ENCODE assay signal across 7 mouse cellular contexts in the genomic region with DNA sequence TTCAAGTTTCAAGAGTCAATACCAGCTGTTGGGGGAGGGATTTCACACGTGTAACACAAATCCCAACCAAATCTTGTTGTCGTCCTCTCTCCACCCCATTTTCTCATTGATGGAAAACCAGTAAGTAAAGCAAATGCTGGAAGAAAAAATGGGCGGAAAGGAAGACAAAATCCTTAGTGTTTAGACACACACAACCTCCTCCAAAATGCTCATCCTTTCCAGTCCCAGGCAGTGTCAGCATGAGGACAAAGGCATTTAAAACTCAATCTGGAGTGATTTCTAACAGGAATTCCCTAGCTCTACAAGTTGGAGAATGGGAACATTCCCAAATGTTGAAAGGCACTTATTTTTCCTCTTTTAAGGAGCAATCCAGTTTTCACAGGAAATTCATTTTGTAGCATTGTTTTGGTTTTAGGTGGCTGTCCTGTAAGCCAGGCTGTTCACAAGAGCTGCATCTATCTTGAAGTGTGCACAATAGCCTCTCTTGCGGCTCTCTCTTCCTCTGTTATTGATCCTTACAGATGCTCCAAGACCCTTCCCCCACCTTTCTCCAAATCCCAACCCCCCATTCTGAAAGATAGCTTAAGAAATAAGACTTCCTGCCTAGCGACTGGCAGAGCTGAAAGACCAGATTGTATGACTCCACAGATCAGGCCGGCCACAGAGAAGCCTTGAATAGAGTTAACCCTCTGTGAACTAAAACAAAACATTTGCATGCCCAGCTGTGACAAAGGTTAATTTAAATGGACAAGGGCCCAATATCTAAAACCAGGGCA.
DNase-seq lines count a peak whose midpoint lies in the region; ATAC-seq and TF ChIP-seq lines count a peak whose summit lies in the region.

No protein-coding gene starts in this region.

- no peaks in the 10 kb centered on the region for H3K27me3 ChIP-seq in liver, adult 2 months (ENCODE audit: control insufficient read depth, insufficient read depth, low read length)
- H3K27me3 ChIP-seq in hindbrain, embryonic 16.5 days (replicated peaks; ENCODE audit: control insufficient read depth, insufficient read depth, low read length): no peaks in the 10 kb centered on the region
- no peaks in the 10 kb centered on the region for H3K27me3 ChIP-seq in neural tube, embryonic 13.5 days

- WGBS in liver, adult 2 months: 15% methylated on average over 6 of the region's 6 CpGs
- WGBS in hindbrain, embryonic 16.5 days: 6% methylated on average over 6 of the region's 6 CpGs
- WGBS in neural tube, embryonic 13.5 days: 9% methylated on average over 6 of the region's 6 CpGs

- no peak for TF ChIP-seq CTCF in liver, adult 2 months (IDR thresholded peaks at IDR 0.05; ENCODE audit: low read depth, low read length)

- H3K36me3 ChIP-seq in liver, adult 2 months (ENCODE audit: control insufficient read depth, insufficient read depth, low read length): no peaks in the 10 kb centered on the region
- H3K36me3 ChIP-seq in hindbrain, embryonic 16.5 days (ENCODE audit: control insufficient read depth, insufficient read depth, low read length): no peaks in the 10 kb centered on the region
- H3K36me3 ChIP-seq in neural tube, embryonic 13.5 days: no peaks in the 10 kb centered on the region

- DNase-seq in liver, adult 2 months (ENCODE audit: extremely low read depth, low read depth, low spot score): peak; percentile 73
- no peak for DNase-seq in liver
- DNase-seq in embryo, embryonic 11 days: peak; percentile 86
- no peak for DNase-seq in layer of hippocampus, postnatal 10 days (ENCODE audit: low spot score in 2 of 2)
- DNase-seq in lung, adult 18-20 months: no peak

- peak overlapping the region; percentile 3; the same call in 1 of the 2 replicates for H3K4me2 ChIP-seq in hindbrain, embryonic 16.5 days (ENCODE audit: low read length)
- H3K4me2 ChIP-seq in neural tube, embryonic 13.5 days: peak overlapping the region; percentile 32; the same call in 1 of the 2 replicates

- TF ChIP-seq POLR2A in liver, adult 2 months (IDR thresholded peaks at IDR 0.05; ENCODE audit: extremely low read depth, insufficient read depth, low read length): no peak

- H3K27ac ChIP-seq in liver, adult 2 months (replicated peaks; ENCODE audit: insufficient read depth, low read depth, low read length): peak overlapping the region; percentile 60
- peak overlapping the region; percentile 23; the same call in 1 of the 2 replicates for H3K27ac ChIP-seq in hindbrain, embryonic 16.5 days (ENCODE audit: low read depth, low read length)
- no peak overlapping the region; the same call in 1 of the 2 replicates for H3K27ac ChIP-seq in neural tube, embryonic 13.5 days (replicated peaks)

- peak overlapping the region; percentile 46 for H3K4me3 ChIP-seq in liver, adult 2 months (ENCODE audit: insufficient read depth, low read depth, low read length)
- no peak overlapping the region for H3K4me3 ChIP-seq in hindbrain, embryonic 16.5 days (ENCODE audit: low read length)
- no peak overlapping the region for H3K4me3 ChIP-seq in neural tube, embryonic 13.5 days

- H3K9ac ChIP-seq in liver, adult 2 months (ENCODE audit: low read depth, low read length): 0 out of 2 replicates have a peak overlapping the region, but pooled peaks have one; percentile 43
- H3K9ac ChIP-seq in hindbrain, embryonic 16.5 days (ENCODE audit: low read depth, low read length): no peak overlapping the region
- H3K9ac ChIP-seq in neural tube, embryonic 13.5 days: no peak overlapping the region

- H3K4me1 ChIP-seq in liver, adult 2 months (ENCODE audit: control insufficient read depth, insufficient read depth, low read length): peaks cover 24% of the 10 kb centered on the region; the same call in 1 of the 2 replicates
- peaks cover 3% of the 10 kb centered on the region for H3K4me1 ChIP-seq in hindbrain, embryonic 16.5 days (ENCODE audit: control insufficient read depth, insufficient read depth, low read depth, low read length)
- peaks cover 23% of the 10 kb centered on the region for H3K4me1 ChIP-seq in neural tube, embryonic 13.5 days (replicated peaks)

- ATAC-seq in hindbrain, embryonic 16.5 days: peak; percentile 61
- no peak; the same call in 1 of the 2 replicates for ATAC-seq in neural tube, embryonic 13.5 days (ENCODE audit: low read depth)

- no peaks in the 10 kb centered on the region for H3K9me3 ChIP-seq in hindbrain, embryonic 16.5 days (ENCODE audit: control insufficient read depth, low read length)
- no peaks in the 10 kb centered on the region for H3K9me3 ChIP-seq in neural tube, embryonic 13.5 days

- H3K79me2 ChIP-seq in liver, adult 2 months (ENCODE audit: control insufficient read depth, insufficient read depth, low read length): peaks cover 6% of the 10 kb centered on the region; the same call in 1 of the 2 replicates

Comparison
In these comparisons a context has a peak if more than half of its experiments do, and no peak if none do; other contexts are left out.
1. DNase-seq: peak in liver, adult 2 months (single experiment) and embryo, embryonic 11 days (single experiment); none in liver (single experiment), layer of hippocampus, postnatal 10 days (0 of 2) and lung, adult 18-20 months (0 of 2).